18 mouse cellular contexts compared by ENCODE assay signal in genomic region chr11:98333263-98333696, GRCm38 (mm10). TPM values are rescaled to one million over a fixed set of nuclear protein-coding genes. Genes with fewer than 3 reads are reported as not detected.
A peak's percentile ranks its signal among the peaks of the same experiment; 100 is the strongest.
DNase-seq lines count a peak whose midpoint lies in the region; ATAC-seq and TF ChIP-seq lines count a peak whose summit lies in the region.
"Had no signal": no experiment of that assay in that cellular context is flagged by ENCODE, and none has a peak within 500 bp of the region (broad histone marks: within the 10 kb centered on the region; RNA-seq: fewer than 3 reads in every experiment).

No protein-coding gene starts in this region.

- no peak for DNase-seq in midbrain, embryonic 10.5 days (ENCODE audit: low spot score)
- DNase-seq in cerebellum, adult 2 months = peak; percentile 82 to 83
- peak; percentile 77 to 82 for DNase-seq in cerebellum, postnatal 25 days
- no peak for DNase-seq in hindbrain, postnatal 0 days (ENCODE audit: low spot score)
- DNase-seq in B cell, adult 2 months = no peak
- no peak for DNase-seq in embryonic facial prominence, embryonic 10.5 days (ENCODE audit: low spot score)
- DNase-seq: adrenal gland, postnatal 10 days; heart, adult 2 months; kidney, adult 18-20 months; lung, postnatal 36 days had no signal

- H3K4me1 ChIP-seq in midbrain, embryonic 13.5 days (replicated peaks) = peaks cover 34% of the 10 kb centered on the region
- peaks cover 33% of the 10 kb centered on the region for H3K4me1 ChIP-seq in midbrain, embryonic 10.5 days
- H3K4me1 ChIP-seq in cerebellum, adult 2 months (ENCODE audit: control insufficient read depth, insufficient read depth, low read length) = peaks cover 47% of the 10 kb centered on the region
- peaks cover 12% of the 10 kb centered on the region for H3K4me1 ChIP-seq in hindbrain, postnatal 0 days (ENCODE audit: insufficient read depth, low read length)
- peaks cover 21% of the 10 kb centered on the region for H3K4me1 ChIP-seq in embryonic facial prominence, embryonic 10.5 days

- H3K36me3 ChIP-seq in midbrain, embryonic 13.5 days = no peaks in the 10 kb centered on the region
- no peaks in the 10 kb centered on the region for H3K36me3 ChIP-seq in midbrain, embryonic 10.5 days
- no peaks in the 10 kb centered on the region for H3K36me3 ChIP-seq in hindbrain, postnatal 0 days (ENCODE audit: insufficient read depth, low read length)
- no peaks in the 10 kb centered on the region for H3K36me3 ChIP-seq in embryonic facial prominence, embryonic 10.5 days (replicated peaks)
- H3K36me3 ChIP-seq: embryonic facial prominence, embryonic 15.5 days; limb, embryonic 10.5 days; liver, embryonic 15.5 days; midbrain, embryonic 15.5 days had no signal

- no peak overlapping the region for H3K4me2 ChIP-seq in midbrain, embryonic 13.5 days (replicated peaks)
- H3K4me2 ChIP-seq in hindbrain, postnatal 0 days (ENCODE audit: low read depth, low read length) = no peak overlapping the region
- H3K4me2 ChIP-seq: liver, embryonic 15.5 days had no signal

- WGBS in midbrain, embryonic 13.5 days = 73% methylated on average over 10 of the region's 10 CpGs
- WGBS in midbrain, embryonic 10.5 days = 79% methylated on average over 10 of the region's 10 CpGs
- WGBS in cerebellum, adult 2 months = 15% methylated on average over 10 of the region's 10 CpGs
- WGBS in hindbrain, postnatal 0 days = 58% methylated on average over 10 of the region's 10 CpGs
- 76% methylated on average over 10 of the region's 10 CpGs for WGBS in embryonic facial prominence, embryonic 10.5 days

- no peak for TF ChIP-seq CTCF in cerebellum, adult 2 months (IDR thresholded peaks at IDR 0.05; ENCODE audit: borderline replicate concordance, insufficient read depth, low read depth, low read length)
- no peak for TF ChIP-seq CTCF in hindbrain, postnatal 0 days (IDR thresholded peaks at IDR 0.05; ENCODE audit: low read depth)

- ATAC-seq in midbrain, embryonic 13.5 days = no peak
- ATAC-seq in hindbrain, postnatal 0 days = no peak

- no peak overlapping the region for H3K4me3 ChIP-seq in midbrain, embryonic 13.5 days (replicated peaks)
- H3K4me3 ChIP-seq in midbrain, embryonic 10.5 days = no peak overlapping the region
- no peak overlapping the region for H3K4me3 ChIP-seq in cerebellum, adult 2 months (replicated peaks; ENCODE audit: insufficient read depth, low read depth, low read length)
- H3K4me3 ChIP-seq in hindbrain, postnatal 0 days (ENCODE audit: low read length) = no peak overlapping the region
- no peak overlapping the region for H3K4me3 ChIP-seq in embryonic facial prominence, embryonic 10.5 days
- H3K4me3 ChIP-seq: embryonic facial prominence, embryonic 15.5 days; heart, adult 2 months; limb, embryonic 10.5 days; liver, embryonic 15.5 days had no signal

- no peak overlapping the region for H3K9ac ChIP-seq in midbrain, embryonic 13.5 days (replicated peaks)
- no peak overlapping the region for H3K9ac ChIP-seq in hindbrain, postnatal 0 days (replicated peaks; ENCODE audit: low read length)
- H3K9ac ChIP-seq: embryonic facial prominence, embryonic 15.5 days; liver, embryonic 15.5 days had no signal

- 0 out of 2 replicates have a peak overlapping the region, but pooled peaks have one; percentile 12 for H3K27ac ChIP-seq in midbrain, embryonic 13.5 days
- no peak overlapping the region for H3K27ac ChIP-seq in midbrain, embryonic 10.5 days (replicated peaks)
- peak overlapping the region; percentile 99 for H3K27ac ChIP-seq in cerebellum, adult 2 months (ENCODE audit: insufficient read depth, low read length)
- H3K27ac ChIP-seq in hindbrain, postnatal 0 days = peak overlapping the region; percentile 79
- H3K27ac ChIP-seq in embryonic facial prominence, embryonic 10.5 days (replicated peaks) = no peak overlapping the region
- H3K27ac ChIP-seq: embryonic facial prominence, embryonic 15.5 days; heart, adult 2 months; limb, embryonic 10.5 days; liver, embryonic 15.5 days had no signal

- peak; percentile 23; the same call in 1 of the 2 replicates for TF ChIP-seq POLR2A in cerebellum, adult 2 months (IDR thresholded peaks at IDR 0.05; ENCODE audit: borderline replicate concordance, insufficient read depth, low read length)

- no peaks in the 10 kb centered on the region for H3K9me3 ChIP-seq in midbrain, embryonic 13.5 days
- H3K9me3 ChIP-seq in midbrain, embryonic 10.5 days (replicated peaks) = no peaks in the 10 kb centered on the region
- H3K9me3 ChIP-seq in hindbrain, postnatal 0 days (ENCODE audit: low read length) = no peaks in the 10 kb centered on the region
- no peaks in the 10 kb centered on the region for H3K9me3 ChIP-seq in embryonic facial prominence, embryonic 10.5 days
- H3K9me3 ChIP-seq: embryonic facial prominence, embryonic 15.5 days; limb, embryonic 10.5 days; liver, embryonic 15.5 days; midbrain, embryonic 15.5 days had no signal

- H3K27me3 ChIP-seq in midbrain, embryonic 13.5 days = peaks cover 99% of the 10 kb centered on the region
- H3K27me3 ChIP-seq in midbrain, embryonic 10.5 days (ENCODE audit: low read depth, poor library complexity, severe bottlenecking) = peaks cover 100% of the 10 kb centered on the region
- no peaks in the 10 kb centered on the region for H3K27me3 ChIP-seq in cerebellum, adult 2 months (ENCODE audit: control insufficient read depth, insufficient read depth, low read length)
- H3K27me3 ChIP-seq in hindbrain, postnatal 0 days (ENCODE audit: insufficient read depth, low read length) = peaks cover 32% of the 10 kb centered on the region
- peaks cover 100% of the 10 kb centered on the region for H3K27me3 ChIP-seq in embryonic facial prominence, embryonic 10.5 days (replicated peaks; ENCODE audit: low read depth, poor library complexity, severe bottlenecking)

RNA-seq across cellular contexts. Expression of gene Neurod2, which starts 3.8 kb away (rescaled TPM):
- 6.7 and 9.3 TPM in 2 replicates for polyA plus RNA-seq in midbrain, embryonic 13.5 days (2015; fragmentation: Nextera tagmentation; extraction: Ambion mirVana)
- polyA plus RNA-seq in midbrain, embryonic 10.5 days (2016; fragmentation: Nextera tagmentation; extraction: Ambion mirVana) = 0.05 and 0.09 TPM in 2 replicates
- 57.4 and 68.4 TPM in 2 replicates for polyA plus RNA-seq in cerebellum, adult 2 months (2012; rRNA removed)
- 87.0 and 93.2 TPM in 2 replicates for total RNA-seq in hindbrain, postnatal 0 days (2014; rRNA removed)
- polyA plus RNA-seq in hindbrain, postnatal 0 days (2015; fragmentation: Nextera tagmentation; extraction: Ambion mirVana) = 30.7 and 34.3 TPM in 2 replicates
- polyA plus RNA-seq in embryonic facial prominence, embryonic 10.5 days (2016; fragmentation: Nextera tagmentation; extraction: Ambion mirVana) = 0.08 TPM in 1 of 2 replicates, not detected in the other
- total RNA-seq: adrenal gland, postnatal 10 days; heart, adult 2 months; heart, postnatal 25 days; neutrophil, adult 5-6 weeks had no signal
- polyA plus RNA-seq: heart, adult 2 months; limb, embryonic 10.5 days; liver, embryonic 15.5 days; stomach, embryonic 16.5 days had no signal

RNA-seq across cellular contexts. Expression of gene Ppp1r1b, which starts 14.9 kb away (rescaled TPM):
- polyA plus RNA-seq in midbrain, embryonic 13.5 days (2015; fragmentation: Nextera tagmentation; extraction: Ambion mirVana) = 0.73 and 1.9 TPM in 2 replicates
- polyA plus RNA-seq in midbrain, embryonic 10.5 days (2016; fragmentation: Nextera tagmentation; extraction: Ambion mirVana) = 1.0 and 1.6 TPM in 2 replicates
- 150 and 173 TPM in 2 replicates for polyA plus RNA-seq in cerebellum, adult 2 months (2012; rRNA removed)
- total RNA-seq in hindbrain, postnatal 0 days (2014; rRNA removed) = 1.3 and 3.5 TPM in 2 replicates
- 18.0 and 19.1 TPM in 2 replicates for polyA plus RNA-seq in hindbrain, postnatal 0 days (2015; fragmentation: Nextera tagmentation; extraction: Ambion mirVana)
- polyA plus RNA-seq in embryonic facial prominence, embryonic 10.5 days (2016; fragmentation: Nextera tagmentation; extraction: Ambion mirVana) = 0.26 and 0.30 TPM in 2 replicates
- total RNA-seq: neutrophil, adult 5-6 weeks had no signal

RNA-seq across cellular contexts. Expression of gene Stard3, which starts 24.9 kb away (rescaled TPM):
- polyA plus RNA-seq in midbrain, embryonic 13.5 days (2015; fragmentation: Nextera tagmentation; extraction: Ambion mirVana) = 44.5 and 46.9 TPM in 2 replicates
- 54.5 and 55.6 TPM in 2 replicates for polyA plus RNA-seq in midbrain, embryonic 10.5 days (2016; fragmentation: Nextera tagmentation; extraction: Ambion mirVana)
- 53.5 and 56.1 TPM in 2 replicates for polyA plus RNA-seq in cerebellum, adult 2 months (2012; rRNA removed)
- 44.0 and 52.4 TPM in 2 replicates for total RNA-seq in hindbrain, postnatal 0 days (2014; rRNA removed)
- 28.4 and 31.9 TPM in 2 replicates for polyA plus RNA-seq in hindbrain, postnatal 0 days (2015; fragmentation: Nextera tagmentation; extraction: Ambion mirVana)
- polyA plus RNA-seq in embryonic facial prominence, embryonic 10.5 days (2016; fragmentation: Nextera tagmentation; extraction: Ambion mirVana) = 40.8 and 41.7 TPM in 2 replicates

RNA-seq across cellular contexts. Expression of gene Tcap, which starts 50.3 kb away (rescaled TPM):
- 0.23 and 0.28 TPM in 2 replicates for polyA plus RNA-seq in midbrain, embryonic 13.5 days (2015; fragmentation: Nextera tagmentation; extraction: Ambion mirVana)
- 0.19 TPM in 1 of 2 replicates, not detected in the other for polyA plus RNA-seq in midbrain, embryonic 10.5 days (2016; fragmentation: Nextera tagmentation; extraction: Ambion mirVana)
- 0.95 and 1.3 TPM in 2 replicates for polyA plus RNA-seq in cerebellum, adult 2 months (2012; rRNA removed)
- 0.26 and 4.4 TPM in 2 replicates for total RNA-seq in hindbrain, postnatal 0 days (2014; rRNA removed)
- not detected in 2 replicates for polyA plus RNA-seq in hindbrain, postnatal 0 days (2015; fragmentation: Nextera tagmentation; extraction: Ambion mirVana)
- not detected in 2 replicates for polyA plus RNA-seq in embryonic facial prominence, embryonic 10.5 days (2016; fragmentation: Nextera tagmentation; extraction: Ambion mirVana)
- total RNA-seq: neutrophil, adult 5-6 weeks had no signal
- polyA plus RNA-seq: midbrain, embryonic 15.5 days had no signal

RNA-seq across cellular contexts. Expression of gene Pnmt, which starts 53.0 kb away (rescaled TPM):
- 0.23 TPM in 1 of 2 replicates, not detected in the other for polyA plus RNA-seq in midbrain, embryonic 13.5 days (2015; fragmentation: Nextera tagmentation; extraction: Ambion mirVana)
- not detected in 2 replicates for polyA plus RNA-seq in midbrain, embryonic 10.5 days (2016; fragmentation: Nextera tagmentation; extraction: Ambion mirVana)
- polyA plus RNA-seq in cerebellum, adult 2 months (2012; rRNA removed) = 0.26 and 0.40 TPM in 2 replicates
- 1.2 and 5.4 TPM in 2 replicates for total RNA-seq in hindbrain, postnatal 0 days (2014; rRNA removed)
- polyA plus RNA-seq in hindbrain, postnatal 0 days (2015; fragmentation: Nextera tagmentation; extraction: Ambion mirVana) = 5.4 and 5.5 TPM in 2 replicates
- polyA plus RNA-seq in embryonic facial prominence, embryonic 10.5 days (2016; fragmentation: Nextera tagmentation; extraction: Ambion mirVana) = 0.17 and 0.30 TPM in 2 replicates
- total RNA-seq: neutrophil, adult 5-6 weeks had no signal
- polyA plus RNA-seq: liver, embryonic 15.5 days had no signal

Comparison
In these comparisons a context has a peak if more than half of its experiments do, and no peak if none do; other contexts are left out.
1. H3K27ac ChIP-seq: peak in midbrain, embryonic 13.5 days (single experiment), cerebellum, adult 2 months (single experiment) and hindbrain, postnatal 0 days (single experiment); none in midbrain, embryonic 10.5 days (single experiment) and embryonic facial prominence, embryonic 10.5 days (single experiment).
2. DNase-seq: peak in cerebellum, adult 2 months (2 of 2) and cerebellum, postnatal 25 days (2 of 2); none in midbrain, embryonic 10.5 days (single experiment), hindbrain, postnatal 0 days (single experiment), B cell, adult 2 months (0 of 2) and embryonic facial prominence, embryonic 10.5 days (single experiment).